Mouse (Mus musculus) adrenal gland, adult 8-10 months (tissue): ENCODE data around the gene Atp6ap1l. TPM values are rescaled to one million over a fixed set of nuclear protein-coding genes. Genes with fewer than 3 reads are reported as not detected.

Experiments
- DNase-seq: peaks from one replicate; pipeline ENCODE4 v3.0.0; 2022
- total RNA-seq, 4 experiments: library from RNA; stranded (reverse); gene quantifications; 2 replicates each; pipeline ENCODE4 v1.2.4; 2022

Gene Atp6ap1l
- total RNA-seq, 4 experiments from 2014 or later: 0.20 TPM; not detected in 3

DNA sequence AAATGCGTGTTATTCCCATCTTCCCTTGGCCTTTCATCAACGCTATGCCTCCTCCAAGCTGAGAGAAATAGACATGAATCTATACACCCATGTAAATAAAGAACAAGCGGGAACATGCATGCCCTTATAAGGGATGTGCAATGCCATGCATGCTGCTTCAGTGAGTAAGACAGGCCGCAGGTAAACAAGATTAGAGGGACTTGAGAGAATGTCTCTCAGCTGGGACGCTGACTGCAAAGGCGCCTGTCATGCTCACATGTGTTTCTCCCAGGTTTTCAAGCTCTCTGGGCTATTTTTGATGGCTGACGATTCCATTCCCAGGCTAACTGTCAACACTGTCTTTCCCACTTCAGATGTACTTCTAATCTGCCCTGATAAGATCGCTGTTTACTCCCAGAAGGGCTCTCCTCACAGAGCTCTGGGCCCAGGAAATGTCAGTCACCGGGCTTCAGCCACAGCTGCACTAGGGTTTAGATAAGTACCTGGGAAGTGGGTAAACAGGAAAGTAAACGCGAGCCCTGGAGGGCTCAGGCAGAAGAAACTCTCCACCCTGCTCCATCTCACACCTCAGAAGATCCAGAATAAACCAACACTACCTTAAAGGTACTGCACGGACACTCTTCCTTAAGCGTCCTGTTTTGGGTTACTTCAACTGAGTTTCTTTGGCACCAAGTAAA, 19.2 kb downstream of the Atp6ap1l start:
- no peak for DNase-seq

- DNase-seq: no peak
Observed at GRCm38 (mm10) chr13:90881727-90882429, 23.3 kb downstream of the Atp6ap1l start.

DNA sequence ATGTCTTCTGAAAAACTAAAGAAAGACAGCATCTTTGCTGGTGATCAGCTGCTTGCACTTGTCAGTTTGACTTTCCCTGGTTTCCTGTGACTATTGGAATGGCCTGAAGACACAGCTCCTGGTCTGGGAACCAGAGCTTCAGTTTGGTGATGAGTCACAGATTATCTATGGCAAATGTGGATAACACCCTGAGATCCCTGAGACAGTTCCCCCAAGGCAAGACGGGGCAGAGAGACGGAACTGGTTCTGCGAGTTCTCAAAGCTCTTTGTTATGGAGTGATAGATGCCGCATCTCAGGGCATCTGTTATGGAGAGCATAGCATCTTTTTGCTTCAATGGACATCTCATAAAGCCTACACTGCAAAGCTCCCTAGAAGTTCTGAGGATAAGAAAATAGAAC, 33.6 kb downstream of the Atp6ap1l start:
- DNase-seq: no peak

- DNase-seq: no peak
Observed at GRCm38 (mm10) chr13:90869157-90869556, 36.0 kb downstream of the Atp6ap1l start.

- no peak for DNase-seq
Observed at GRCm38 (mm10) chr13:90862138-90862537, 43.0 kb downstream of the Atp6ap1l start.

GRCm38 (mm10) chr13:90860888-90861431, 44.2 kb downstream of the Atp6ap1l start:
- DNase-seq: no peak

- DNase-seq: no peak
Observed at GRCm38 (mm10) chr13:90852727-90853630, 52.2 kb downstream of the Atp6ap1l start.

DNA sequence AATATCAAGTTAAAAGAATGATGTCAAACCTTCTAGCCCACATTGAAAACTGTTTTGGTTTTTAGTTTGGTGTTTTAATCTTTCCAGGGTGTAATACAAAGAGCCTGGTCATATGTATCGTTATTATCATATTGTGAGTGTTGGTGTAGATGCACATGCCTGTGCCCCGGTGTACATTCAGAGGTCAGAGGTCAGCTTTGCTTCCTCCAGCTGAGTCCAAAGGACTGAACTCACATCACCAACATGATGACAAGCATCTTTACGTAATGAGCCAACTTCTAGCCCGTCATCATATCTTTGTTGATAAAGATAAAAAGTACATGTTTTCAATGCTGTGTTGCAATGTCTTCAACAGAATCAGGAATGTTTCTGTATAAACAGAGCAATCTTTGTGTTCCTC, 53.4 kb downstream of the Atp6ap1l start:
- DNase-seq: no peak

DNA sequence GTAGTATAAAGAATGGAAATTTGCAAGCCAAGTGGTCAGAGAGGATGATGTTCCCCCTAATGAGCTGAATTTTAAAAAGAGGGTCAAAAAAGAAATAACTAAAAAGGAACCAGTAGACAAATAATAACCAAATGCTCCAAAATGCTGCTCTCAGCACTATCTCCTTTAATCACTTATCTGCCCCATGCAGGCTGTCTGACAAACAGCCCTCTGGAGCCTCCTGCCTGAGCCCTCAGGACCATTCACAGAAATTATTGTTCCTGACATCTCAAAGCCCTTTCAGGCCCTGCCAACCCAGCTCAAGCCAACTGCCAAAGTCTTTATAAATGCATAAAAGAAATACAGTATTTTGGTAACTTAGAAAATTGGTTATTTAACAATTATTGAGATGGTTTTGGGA, 61.0 kb downstream of the Atp6ap1l start:
- no peak for DNase-seq

- no peak for DNase-seq
Observed at GRCm38 (mm10) chr13:90843412-90843811, 61.7 kb downstream of the Atp6ap1l start.

GRCm38 (mm10) chr13:90841213-90841553, 64.0 kb downstream of the Atp6ap1l start:
- DNase-seq: no peak

DNA sequence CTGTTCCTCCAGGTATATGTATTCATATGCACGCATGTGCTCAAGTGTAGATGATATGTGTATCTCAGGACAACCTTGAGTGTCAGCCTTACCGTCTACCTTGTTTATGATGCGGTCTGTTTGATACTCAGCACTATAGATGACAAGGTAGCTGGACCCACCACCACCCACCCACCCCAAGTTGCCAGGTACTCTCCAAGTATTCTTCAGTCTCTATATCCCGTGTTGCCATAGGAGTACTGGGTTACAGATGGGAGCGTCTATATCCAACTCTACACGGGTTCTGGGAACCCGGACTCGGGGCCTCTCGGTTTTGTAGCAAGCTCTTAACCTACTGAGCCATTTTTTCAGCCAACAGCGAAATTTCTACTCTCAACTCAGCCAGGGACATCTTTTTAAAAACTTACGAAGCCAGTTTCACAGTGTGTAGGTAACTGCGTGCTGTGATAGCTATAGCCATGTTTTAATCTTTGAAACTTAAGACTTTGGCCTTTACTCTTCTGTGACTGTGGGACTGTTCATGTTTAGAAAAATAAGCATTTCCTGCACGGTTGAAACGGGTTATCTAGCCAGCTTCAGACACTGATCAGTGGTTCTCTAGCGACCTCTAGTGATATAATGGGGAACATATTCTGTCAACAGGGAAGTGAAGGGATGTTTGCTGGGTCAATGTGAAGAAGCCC, 64.5 kb downstream of the Atp6ap1l start:
- DNase-seq: no peak

- DNase-seq: no peak
Observed at GRCm38 (mm10) chr13:90833641-90834207, 71.4 kb downstream of the Atp6ap1l start.

Other genes with a start within 250 kb of the Atp6ap1l start
- gene Rps23, start 17.6 kb upstream of the Atp6ap1l start, total RNA-seq: 100 to 1,000 TPM; 258 to 409 (median 335) TPM